Mouse (Mus musculus) erythroid progenitor cell, adult 5-6 weeks (primary cell): ENCODE measurements around the gene Ficd. TPM values are rescaled to one million over a fixed set of nuclear protein-coding genes. Genes with fewer than 3 reads are reported as not detected.

ENCODE experiments used
- total RNA-seq, 2 experiments: library from RNA; stranded (forward) in 1 of 2; stranded (reverse) in 1 of 2; fragments of 150-400 nt in 1 of 2; fragments of 186-747, 209-891 nt in 1 of 2; gene quantifications; 2 replicates each; pipeline versions ENCODE4 v1.2.3 to v1.2.4; 2015 to 2017; ENCODE audit warnings: low replicate concordance in 2 of 2

Ficd gene
- total RNA-seq, 2 experiments from 2014 or later, result 0.30 TPM; not detected in 1

Other genes starting within 250 kb of the Ficd start
- gene Wscd2, start 245.5 kb upstream of the Ficd start, total RNA-seq (2015; ENCODE audit: low replicate concordance), result not detected in 2 replicates
- not detected in 2 replicates for gene Wscd2, start 245.5 kb upstream of the Ficd start, total RNA-seq (2017; ENCODE audit: low replicate concordance)
- 2.2 and 3.4 TPM in 2 replicates for gene Cmklr1, start 85.4 kb upstream of the Ficd start, total RNA-seq (2015; ENCODE audit: low replicate concordance)
- 1.5 and 8.7 TPM in 2 replicates for gene Cmklr1, start 85.4 kb upstream of the Ficd start, total RNA-seq (2017; ENCODE audit: low replicate concordance)
- gene 1700069L16Rik, start 11.0 kb upstream of the Ficd start, total RNA-seq (2015; ENCODE audit: low replicate concordance), result not detected in 2 replicates
- gene 1700069L16Rik, start 11.0 kb upstream of the Ficd start, total RNA-seq (2017; ENCODE audit: low replicate concordance), result not detected in 2 replicates
- 8.4 and 22.0 TPM in 2 replicates for gene Sart3, start 36.7 kb downstream of the Ficd start, total RNA-seq (2015; ENCODE audit: low replicate concordance)
- 32.1 and 44.9 TPM in 2 replicates for gene Sart3, start 36.7 kb downstream of the Ficd start, total RNA-seq (2017; ENCODE audit: low replicate concordance)
- 54.9 and 75.3 TPM in 2 replicates for gene Iscu, start 36.9 kb downstream of the Ficd start, total RNA-seq (2015; ENCODE audit: low replicate concordance)
- gene Iscu, start 36.9 kb downstream of the Ficd start, total RNA-seq (2017; ENCODE audit: low replicate concordance), result 36.4 and 52.0 TPM in 2 replicates
- 2.9 TPM in 1 of 2 replicates, not detected in the other for gene Tmem119, start 64.7 kb downstream of the Ficd start, total RNA-seq (2015; ENCODE audit: low replicate concordance)
- gene Tmem119, start 64.7 kb downstream of the Ficd start, total RNA-seq (2017; ENCODE audit: low replicate concordance), result 3.0 TPM in 1 of 2 replicates, not detected in the other
- 81.1 and 83.0 TPM in 2 replicates for gene Selplg, start 96.8 kb downstream of the Ficd start, total RNA-seq (2015; ENCODE audit: low replicate concordance)
- 26.7 and 29.5 TPM in 2 replicates for gene Selplg, start 96.8 kb downstream of the Ficd start, total RNA-seq (2017; ENCODE audit: low replicate concordance)
- 32.7 and 52.3 TPM in 2 replicates for gene Coro1c, start 173.0 kb downstream of the Ficd start, total RNA-seq (2015; ENCODE audit: low replicate concordance)
- gene Coro1c, start 173.0 kb downstream of the Ficd start, total RNA-seq (2017; ENCODE audit: low replicate concordance), result 43.4 and 52.9 TPM in 2 replicates